Mouse (Mus musculus) neural tube, embryonic 12.5 days (tissue): Measurements from ENCODE around the gene Sez6l. TPM values are rescaled to one million over a fixed set of nuclear protein-coding genes. Genes with fewer than 3 reads are reported as not detected.

Experiments
- ATAC-seq: fragments of 200-750 bp; cut with Nextera tagmentation; 2 replicates; pipeline ENCODE4 v1.8.0; 2017; ENCODE audit warnings: low read depth, mild to moderate bottlenecking, moderate TSS enrichment, moderate library complexity; ENCODE audit not compliant: low FRiP score
- H3K27ac ChIP-seq: fragments of 300-500 bp; sonication (generic); 2 replicates; pipeline ENCODE4 v1.5.1; 2016
- H3K27me3 ChIP-seq: fragments of 300-500 bp; sonication (generic); replicated peaks from 2 replicates; pipeline ENCODE4 v1.6.1; 2016; ENCODE audit warnings: mild to moderate bottlenecking
- H3K36me3 ChIP-seq: fragments of 300-500 bp; sonication (generic); 2 replicates; pipeline ENCODE4 v1.6.1; 2016; ENCODE audit warnings: mild to moderate bottlenecking
- H3K4me1 ChIP-seq: fragments of 300-500 bp; sonication (generic); 2 replicates; pipeline ENCODE4 v1.6.1; 2016
- H3K4me2 ChIP-seq: fragments of 300-500 bp; sonication (generic); replicated peaks from 2 replicates; pipeline ENCODE4 v1.6.1; 2016; ENCODE audit warnings: mild to moderate bottlenecking
- H3K4me3 ChIP-seq: fragments of 300-500 bp; sonication (generic); 2 replicates; pipeline ENCODE4 v1.5.1; 2016
- H3K9ac ChIP-seq: fragments of 300-500 bp; sonication (generic); 2 replicates; pipeline ENCODE4 v1.6.1; 2016; ENCODE audit warnings: mild to moderate bottlenecking
- H3K9me3 ChIP-seq: fragments of 300-500 bp; sonication (generic); 2 replicates; pipeline ENCODE4 v1.6.1; 2016; ENCODE audit warnings: mild to moderate bottlenecking
- WGBS: fragments of 180-500 bp; shearing (Covaris S2); methylation state at CpG from one replicate; pipeline ENCODE4 v1.1.7; 2016; 5-methylcytosine and 5-hydroxymethylcytosine counted together
- polyA plus RNA-seq: library from polyadenylated mRNA; unstranded; fragments of >200 nt; fragmentation: Nextera tagmentation; extraction: Ambion mirVana; gene quantifications from 2 replicates; pipeline ENCODE4 v1.2.1, GENCODE M21; 2016

Sez6l gene
- polyA plus RNA-seq, 1 experiment from 2014 or later: 13.0 TPM

- Histone ChIP-seq H3K27me3 (no peaks in the 10 kb centered on the region), H3K4me3 (no peak overlapping the region), H3K4me1 (peaks cover 13% of the 10 kb centered on the region; the same call in 1 of the 2 replicates), H3K9me3 (no peaks in the 10 kb centered on the region), H3K9ac (no peak overlapping the region), H3K27ac (no peak overlapping the region), H3K36me3 (no peaks in the 10 kb centered on the region), H3K4me2 (no peak overlapping the region)
- no peak for ATAC-seq
- 75% methylated on average over 5 of the region's 5 CpGs for WGBS
Observed at GRCm38 (mm10) chr5:112509916-112510315, 67.1 kb downstream of the Sez6l start.

GRCm38 (mm10) chr5:112505595-112505994, 71.4 kb downstream of the Sez6l start:
- Histone ChIP-seq H3K4me2 (no peak overlapping the region), H3K9me3 (no peaks in the 10 kb centered on the region), H3K9ac (no peak overlapping the region), H3K27me3 (no peaks in the 10 kb centered on the region), H3K36me3 (no peaks in the 10 kb centered on the region), H3K4me1 (peaks cover 12% of the 10 kb centered on the region), H3K27ac (no peak overlapping the region), H3K4me3 (no peak overlapping the region)
- 30% methylated on average over 4 of the region's 4 CpGs for WGBS
- no peak for ATAC-seq

- WGBS: 62% methylated on average over 2 of the region's 2 CpGs
- no peaks in the 10 kb centered on the region for H3K36me3 ChIP-seq
- peaks cover 16% of the 10 kb centered on the region for H3K4me1 ChIP-seq
- no peak overlapping the region for H3K9ac ChIP-seq
- no peaks in the 10 kb centered on the region for H3K9me3 ChIP-seq
- H3K4me3 ChIP-seq: no peak overlapping the region
- no peak for ATAC-seq
- no peak overlapping the region for H3K4me2 ChIP-seq
- no peak overlapping the region for H3K27ac ChIP-seq
- H3K27me3 ChIP-seq: no peaks in the 10 kb centered on the region
Observed at GRCm38 (mm10) chr5:112501384-112501783, 75.6 kb downstream of the Sez6l start.

- no peaks in the 10 kb centered on the region for H3K36me3 ChIP-seq
- H3K4me3 ChIP-seq: no peak overlapping the region
- no peak overlapping the region for H3K4me2 ChIP-seq
- H3K27me3 ChIP-seq: no peaks in the 10 kb centered on the region
- ATAC-seq: no peak
- no peaks in the 10 kb centered on the region for H3K9me3 ChIP-seq
- H3K27ac ChIP-seq: no peak overlapping the region
- H3K4me1 ChIP-seq: peaks cover 8% of the 10 kb centered on the region
- 51% methylated on average over 8 of the region's 8 CpGs for WGBS
- H3K9ac ChIP-seq: no peak overlapping the region
Observed at GRCm38 (mm10) chr5:112499918-112500682, 76.9 kb downstream of the Sez6l start.

GRCm38 (mm10) chr5:112498921-112499917, 77.8 kb downstream of the Sez6l start:
- ATAC-seq: no peak
- no peak overlapping the region for H3K27ac ChIP-seq

GRCm38 (mm10) chr5:112496753-112497369, 80.1 kb downstream of the Sez6l start:
- Histone ChIP-seq H3K36me3 (no peaks in the 10 kb centered on the region), H3K9me3 (no peaks in the 10 kb centered on the region), H3K4me1 (peaks cover 14% of the 10 kb centered on the region), H3K4me3 (no peak overlapping the region), H3K9ac (no peak overlapping the region), H3K27me3 (no peaks in the 10 kb centered on the region), H3K27ac (no peak overlapping the region), H3K4me2 (no peak overlapping the region)
- 85% methylated on average over 7 of the region's 7 CpGs for WGBS
- ATAC-seq: no peak

More at GRCm38 (mm10) chr5:112498921-112499917, 77.8 kb downstream of the Sez6l start:
- no peaks in the 10 kb centered on the region for H3K9me3 ChIP-seq
- no peak overlapping the region for H3K4me3 ChIP-seq
- peaks cover 8% of the 10 kb centered on the region for H3K4me1 ChIP-seq
- H3K4me2 ChIP-seq: no peak overlapping the region
- H3K9ac ChIP-seq: no peak overlapping the region
- no peaks in the 10 kb centered on the region for H3K36me3 ChIP-seq
- 81% methylated on average over 13 of the region's 13 CpGs for WGBS
- no peaks in the 10 kb centered on the region for H3K27me3 ChIP-seq

GRCm38 (mm10) chr5:112493492-112493891, 83.5 kb downstream of the Sez6l start:
- H3K9ac ChIP-seq: no peak overlapping the region
- H3K4me1 ChIP-seq: 0 out of 2 replicates have a peak, but pooled peaks cover 6% of the 10 kb centered on the region
- no peak for ATAC-seq
- no peaks in the 10 kb centered on the region for H3K27me3 ChIP-seq
- H3K9me3 ChIP-seq: no peaks in the 10 kb centered on the region
- no peaks in the 10 kb centered on the region for H3K36me3 ChIP-seq
- no peak overlapping the region for H3K27ac ChIP-seq
- H3K4me3 ChIP-seq: no peak overlapping the region
- no peak overlapping the region for H3K4me2 ChIP-seq
- WGBS: 38% methylated on average over 11 of the region's 11 CpGs

GRCm38 (mm10) chr5:112491489-112491888, 85.5 kb downstream of the Sez6l start:
- H3K27me3 ChIP-seq: 0 out of 2 replicates have a peak, but pooled peaks cover 4% of the 10 kb centered on the region
- H3K36me3 ChIP-seq: no peaks in the 10 kb centered on the region
- H3K9ac ChIP-seq: no peak overlapping the region
- no peak overlapping the region for H3K27ac ChIP-seq
- peaks cover 9% of the 10 kb centered on the region for H3K4me1 ChIP-seq
- no peak overlapping the region for H3K4me3 ChIP-seq
- H3K9me3 ChIP-seq: no peaks in the 10 kb centered on the region
- 53% methylated on average over 11 of the region's 11 CpGs for WGBS
- ATAC-seq: no peak
- no peak overlapping the region for H3K4me2 ChIP-seq

- Histone ChIP-seq H3K4me2 (no peak overlapping the region), H3K27me3 (0 out of 2 replicates have a peak, but pooled peaks cover 8% of the 10 kb centered on the region), H3K9me3 (no peaks in the 10 kb centered on the region), H3K27ac (no peak overlapping the region), H3K36me3 (no peaks in the 10 kb centered on the region), H3K4me3 (no peak overlapping the region), H3K9ac (no peak overlapping the region), H3K4me1 (peaks cover 19% of the 10 kb centered on the region)
- 56% methylated on average over 8 of the region's 8 CpGs for WGBS
- no peak for ATAC-seq
Observed at GRCm38 (mm10) chr5:112488101-112488776, 88.7 kb downstream of the Sez6l start.

- no peak for ATAC-seq
- Histone ChIP-seq H3K9me3 (no peaks in the 10 kb centered on the region), H3K27ac (no peak overlapping the region), H3K4me1 (peaks cover 22% of the 10 kb centered on the region), H3K4me2 (no peak overlapping the region), H3K27me3 (0 out of 2 replicates have a peak, but pooled peaks cover 8% of the 10 kb centered on the region), H3K36me3 (no peaks in the 10 kb centered on the region), H3K4me3 (no peak overlapping the region), H3K9ac (no peak overlapping the region)
- 96% methylated on average over 1 of the region's 1 CpGs for WGBS
Observed at GRCm38 (mm10) chr5:112487504-112487903, 89.5 kb downstream of the Sez6l start.

GRCm38 (mm10) chr5:112486415-112486814, 90.6 kb downstream of the Sez6l start:
- WGBS: 72% methylated on average over 5 of the region's 5 CpGs
- 0 out of 2 replicates have a peak, but pooled peaks cover 8% of the 10 kb centered on the region for H3K27me3 ChIP-seq
- H3K4me3 ChIP-seq: no peak overlapping the region
- peaks cover 33% of the 10 kb centered on the region for H3K4me1 ChIP-seq
- H3K27ac ChIP-seq: no peak overlapping the region
- H3K9ac ChIP-seq: no peak overlapping the region
- H3K36me3 ChIP-seq: no peaks in the 10 kb centered on the region
- ATAC-seq: no peak
- no peaks in the 10 kb centered on the region for H3K9me3 ChIP-seq
- no peak overlapping the region for H3K4me2 ChIP-seq
